Mouse (Mus musculus): ENCODE results near the gene Ticrr. TPM values are rescaled to one million over a fixed set of nuclear protein-coding genes. Genes with fewer than 3 reads are reported as not detected.

Ticrr gene
- total and polyA plus RNA-seq, 2 experiments, result under 0.01 to 0.04 TPM

- H3K27me3 ChIP-seq (ENCODE audit: control insufficient read depth, insufficient read depth, low read length), result no peaks in the 10 kb centered on the region
- TF ChIP-seq POLR2A (IDR thresholded peaks at IDR 0.05; ENCODE audit: extremely low read depth, insufficient read depth, low read length) (no peak), CTCF (IDR thresholded peaks at IDR 0.05; ENCODE audit: low read depth, low read length) (no peak)
- H3K27ac ChIP-seq (replicated peaks; ENCODE audit: insufficient read depth, low read depth, low read length), result peak overlapping the region; percentile 3; the same call in 1 of the 2 replicates
- no peak overlapping the region for H3K9ac ChIP-seq (ENCODE audit: low read depth, low read length)
- peaks cover 16% of the 10 kb centered on the region for H3K4me1 ChIP-seq (ENCODE audit: control insufficient read depth, insufficient read depth, low read length)
- H3K36me3 ChIP-seq (ENCODE audit: control insufficient read depth, insufficient read depth, low read length), result peaks cover 25% of the 10 kb centered on the region; the same call in 1 of the 2 replicates
- 10% methylated on average over 8 of the region's 8 CpGs for WGBS
- no peak overlapping the region for H3K4me3 ChIP-seq (ENCODE audit: insufficient read depth, low read depth, low read length)
- peak; percentile 96 for DNase-seq (ENCODE audit: extremely low read depth, low read depth, low spot score)
- no peaks in the 10 kb centered on the region for H3K79me2 ChIP-seq (ENCODE audit: control insufficient read depth, insufficient read depth, low read length)
Measured at GRCm38 (mm10) chr7:79734563-79734962, 74.6 kb downstream of the Ticrr start.

- Histone ChIP-seq H3K36me3 (ENCODE audit: control insufficient read depth, insufficient read depth, low read length) (peaks cover 30% of the 10 kb centered on the region; the same call in 1 of the 2 replicates), H3K4me3 (ENCODE audit: insufficient read depth, low read depth, low read length) (no peak overlapping the region), H3K9ac (ENCODE audit: low read depth, low read length) (no peak overlapping the region), H3K27ac (replicated peaks; ENCODE audit: insufficient read depth, low read depth, low read length) (no peak overlapping the region; the same call in 1 of the 2 replicates), H3K27me3 (ENCODE audit: control insufficient read depth, insufficient read depth, low read length) (no peaks in the 10 kb centered on the region), H3K4me1 (ENCODE audit: control insufficient read depth, insufficient read depth, low read length) (peaks cover 16% of the 10 kb centered on the region), H3K79me2 (ENCODE audit: control insufficient read depth, insufficient read depth, low read length) (no peaks in the 10 kb centered on the region)
- peak; percentile 86 for DNase-seq (ENCODE audit: extremely low read depth, low read depth, low spot score)
- 61% methylated on average over 14 of the region's 14 CpGs for WGBS
- TF ChIP-seq CTCF (IDR thresholded peaks at IDR 0.05; ENCODE audit: low read depth, low read length) (no peak), POLR2A (IDR thresholded peaks at IDR 0.05; ENCODE audit: extremely low read depth, insufficient read depth, low read length) (no peak)
Measured at GRCm38 (mm10) chr7:79736511-79736910, 76.5 kb downstream of the Ticrr start.

GRCm38 (mm10) chr7:79738913-79739312, 78.9 kb downstream of the Ticrr start:
- H3K27ac ChIP-seq (replicated peaks; ENCODE audit: insufficient read depth, low read depth, low read length), result no peak overlapping the region
- DNase-seq (ENCODE audit: extremely low read depth, low read depth, low spot score), result no peak
- WGBS, result 99% methylated on average over 2 of the region's 2 CpGs
- H3K79me2 ChIP-seq (ENCODE audit: control insufficient read depth, insufficient read depth, low read length), result no peaks in the 10 kb centered on the region
- TF ChIP-seq CTCF (IDR thresholded peaks at IDR 0.05; ENCODE audit: low read depth, low read length), result no peak
- TF ChIP-seq POLR2A (IDR thresholded peaks at IDR 0.05; ENCODE audit: extremely low read depth, insufficient read depth, low read length), result no peak
- peaks cover 16% of the 10 kb centered on the region for H3K4me1 ChIP-seq (ENCODE audit: control insufficient read depth, insufficient read depth, low read length)
- peaks cover 30% of the 10 kb centered on the region; the same call in 1 of the 2 replicates for H3K36me3 ChIP-seq (ENCODE audit: control insufficient read depth, insufficient read depth, low read length)
- H3K27me3 ChIP-seq (ENCODE audit: control insufficient read depth, insufficient read depth, low read length), result no peaks in the 10 kb centered on the region
- no peak overlapping the region for H3K9ac ChIP-seq (ENCODE audit: low read depth, low read length)
- no peak overlapping the region for H3K4me3 ChIP-seq (ENCODE audit: insufficient read depth, low read depth, low read length)

- TF ChIP-seq CTCF (IDR thresholded peaks at IDR 0.05; ENCODE audit: low read depth, low read length) (no peak), POLR2A (IDR thresholded peaks at IDR 0.05; ENCODE audit: extremely low read depth, insufficient read depth, low read length) (no peak)
- no peak overlapping the region for H3K27ac ChIP-seq (replicated peaks; ENCODE audit: insufficient read depth, low read depth, low read length)
- H3K9ac ChIP-seq (ENCODE audit: low read depth, low read length), result no peak overlapping the region
- 59% methylated on average over 4 of the region's 4 CpGs for WGBS
- DNase-seq (ENCODE audit: extremely low read depth, low read depth, low spot score), result peak; percentile 66
- no peaks in the 10 kb centered on the region for H3K27me3 ChIP-seq (ENCODE audit: control insufficient read depth, insufficient read depth, low read length)
- H3K79me2 ChIP-seq (ENCODE audit: control insufficient read depth, insufficient read depth, low read length), result no peaks in the 10 kb centered on the region
- no peak overlapping the region for H3K4me3 ChIP-seq (ENCODE audit: insufficient read depth, low read depth, low read length)
- H3K36me3 ChIP-seq (ENCODE audit: control insufficient read depth, insufficient read depth, low read length), result peaks cover 30% of the 10 kb centered on the region; the same call in 1 of the 2 replicates
- peaks cover 4% of the 10 kb centered on the region for H3K4me1 ChIP-seq (ENCODE audit: control insufficient read depth, insufficient read depth, low read length)
Measured at GRCm38 (mm10) chr7:79740279-79740678, 80.3 kb downstream of the Ticrr start.

GRCm38 (mm10) chr7:79742277-79742658, 82.3 kb downstream of the Ticrr start:
- peaks cover 19% of the 10 kb centered on the region; the same call in 1 of the 2 replicates for H3K36me3 ChIP-seq (ENCODE audit: control insufficient read depth, insufficient read depth, low read length)
- no peak for TF ChIP-seq CTCF (IDR thresholded peaks at IDR 0.05; ENCODE audit: low read depth, low read length)
- TF ChIP-seq POLR2A (IDR thresholded peaks at IDR 0.05; ENCODE audit: extremely low read depth, insufficient read depth, low read length), result no peak
- no peaks in the 10 kb centered on the region for H3K27me3 ChIP-seq (ENCODE audit: control insufficient read depth, insufficient read depth, low read length)
- H3K4me1 ChIP-seq (ENCODE audit: control insufficient read depth, insufficient read depth, low read length), result no peaks in the 10 kb centered on the region; the same call in 1 of the 2 replicates
- peak overlapping the region; percentile 93 for H3K9ac ChIP-seq (ENCODE audit: low read depth, low read length)
- peak overlapping the region; percentile 88 for H3K27ac ChIP-seq (replicated peaks; ENCODE audit: insufficient read depth, low read depth, low read length)
- peak; percentile 77 for DNase-seq (ENCODE audit: extremely low read depth, low read depth, low spot score)
- H3K4me3 ChIP-seq (ENCODE audit: insufficient read depth, low read depth, low read length), result peak overlapping the region; percentile 94
- H3K79me2 ChIP-seq (ENCODE audit: control insufficient read depth, insufficient read depth, low read length), result no peaks in the 10 kb centered on the region
- WGBS, result 4% methylated on average over 11 of the region's 11 CpGs

Measured in liver, adult 2 months (tissue).